Mouse (Mus musculus): ENCODE results near the gene Gm11111. TPM values are rescaled to one million over a fixed set of nuclear protein-coding genes. Genes with fewer than 3 reads are reported as not detected.

Gm11111 gene
- polyA plus RNA-seq, 1 experiment from 2014 or later, result not detected

- Histone ChIP-seq H3K4me3 (ENCODE audit: low read depth, low read length) (no peak overlapping the region), H3K9ac (ENCODE audit: low read length) (no peak overlapping the region), H3K27ac (ENCODE audit: low read depth, low read length) (no peak overlapping the region), H3K4me1 (replicated peaks; ENCODE audit: control insufficient read depth, insufficient read depth, low read length) (no peaks in the 10 kb centered on the region), H3K9me3 (ENCODE audit: control insufficient read depth, low read length) (no peaks in the 10 kb centered on the region), H3K4me2 (ENCODE audit: low read depth, low read length, severe bottlenecking) (no peak overlapping the region), H3K27me3 (ENCODE audit: control insufficient read depth, insufficient read depth, low read length) (no peaks in the 10 kb centered on the region), H3K36me3 (ENCODE audit: control insufficient read depth, insufficient read depth, low read length) (no peaks in the 10 kb centered on the region)
- DNase-seq (ENCODE audit: low spot score), result no peak
- 63% methylated on average over 7 of the region's 7 CpGs for WGBS
- no peak for ATAC-seq (replicated peaks; ENCODE audit: low FRiP score)
Observed at GRCm38 (mm10) chr5:98552811-98553601, 511 bp downstream of the Gm11111 start.

- Histone ChIP-seq H3K4me3 (ENCODE audit: low read depth, low read length) (no peak overlapping the region), H3K4me1 (replicated peaks; ENCODE audit: control insufficient read depth, insufficient read depth, low read length) (no peaks in the 10 kb centered on the region; the same call in 1 of the 2 replicates), H3K4me2 (ENCODE audit: low read depth, low read length, severe bottlenecking) (no peak overlapping the region), H3K9ac (ENCODE audit: low read length) (no peak overlapping the region), H3K9me3 (ENCODE audit: control insufficient read depth, low read length) (no peaks in the 10 kb centered on the region), H3K27me3 (ENCODE audit: control insufficient read depth, insufficient read depth, low read length) (no peaks in the 10 kb centered on the region), H3K27ac (ENCODE audit: low read depth, low read length) (no peak overlapping the region), H3K36me3 (ENCODE audit: control insufficient read depth, insufficient read depth, low read length) (no peaks in the 10 kb centered on the region)
- DNase-seq (ENCODE audit: low spot score), result no peak
- WGBS, result 45% methylated on average over 4 of the region's 4 CpGs
- ATAC-seq (replicated peaks; ENCODE audit: low FRiP score), result peak; percentile 47; the same call in 1 of the 2 replicates
Observed at GRCm38 (mm10) chr5:98561301-98561700, 8.8 kb downstream of the Gm11111 start.

GRCm38 (mm10) chr5:98562806-98563205, 10.3 kb downstream of the Gm11111 start:
- no peak overlapping the region for H3K9ac ChIP-seq (ENCODE audit: low read length)
- no peaks in the 10 kb centered on the region for H3K9me3 ChIP-seq (ENCODE audit: control insufficient read depth, low read length)
- no peak overlapping the region for H3K27ac ChIP-seq (ENCODE audit: low read depth, low read length)
- H3K27me3 ChIP-seq (ENCODE audit: control insufficient read depth, insufficient read depth, low read length), result no peaks in the 10 kb centered on the region
- no peak for ATAC-seq (replicated peaks; ENCODE audit: low FRiP score)
- no peak for DNase-seq (ENCODE audit: low spot score)
- H3K36me3 ChIP-seq (ENCODE audit: control insufficient read depth, insufficient read depth, low read length), result no peaks in the 10 kb centered on the region
- no peak overlapping the region for H3K4me3 ChIP-seq (ENCODE audit: low read depth, low read length)
- no peaks in the 10 kb centered on the region; the same call in 1 of the 2 replicates for H3K4me1 ChIP-seq (replicated peaks; ENCODE audit: control insufficient read depth, insufficient read depth, low read length)
- 92% methylated on average over 9 of the region's 9 CpGs for WGBS
- no peak overlapping the region for H3K4me2 ChIP-seq (ENCODE audit: low read depth, low read length, severe bottlenecking)

- Histone ChIP-seq H3K27ac (ENCODE audit: low read depth, low read length) (0 out of 2 replicates have a peak overlapping the region, but pooled peaks have one; percentile 41), H3K9ac (ENCODE audit: low read length) (no peak overlapping the region), H3K4me1 (replicated peaks; ENCODE audit: control insufficient read depth, insufficient read depth, low read length) (no peaks in the 10 kb centered on the region; the same call in 1 of the 2 replicates), H3K4me3 (ENCODE audit: low read depth, low read length) (no peak overlapping the region), H3K27me3 (ENCODE audit: control insufficient read depth, insufficient read depth, low read length) (no peaks in the 10 kb centered on the region), H3K9me3 (ENCODE audit: control insufficient read depth, low read length) (no peaks in the 10 kb centered on the region), H3K36me3 (ENCODE audit: control insufficient read depth, insufficient read depth, low read length) (no peaks in the 10 kb centered on the region), H3K4me2 (ENCODE audit: low read depth, low read length, severe bottlenecking) (no peak overlapping the region)
- ATAC-seq (replicated peaks; ENCODE audit: low FRiP score) (no peak), DNase-seq (ENCODE audit: low spot score) (peak; percentile 61)
- WGBS, result 44% methylated on average over 9 of the region's 9 CpGs
Observed at GRCm38 (mm10) chr5:98563801-98564200, 11.3 kb downstream of the Gm11111 start.

- peak overlapping the region; percentile 81 for H3K27ac ChIP-seq (ENCODE audit: low read depth, low read length)
- no peaks in the 10 kb centered on the region; the same call in 1 of the 2 replicates for H3K4me1 ChIP-seq (replicated peaks; ENCODE audit: control insufficient read depth, insufficient read depth, low read length)
Observed at GRCm38 (mm10) chr5:98566461-98567193, 14.1 kb downstream of the Gm11111 start.

GRCm38 (mm10) chr5:98568481-98568880, 16.0 kb downstream of the Gm11111 start:
- Histone ChIP-seq H3K4me3 (ENCODE audit: low read depth, low read length) (no peak overlapping the region), H3K4me2 (ENCODE audit: low read depth, low read length, severe bottlenecking) (no peak overlapping the region), H3K27me3 (ENCODE audit: control insufficient read depth, insufficient read depth, low read length) (no peaks in the 10 kb centered on the region), H3K27ac (ENCODE audit: low read depth, low read length) (no peak overlapping the region), H3K9me3 (ENCODE audit: control insufficient read depth, low read length) (no peaks in the 10 kb centered on the region), H3K4me1 (replicated peaks; ENCODE audit: control insufficient read depth, insufficient read depth, low read length) (no peaks in the 10 kb centered on the region; the same call in 1 of the 2 replicates), H3K9ac (ENCODE audit: low read length) (no peak overlapping the region), H3K36me3 (ENCODE audit: control insufficient read depth, insufficient read depth, low read length) (no peaks in the 10 kb centered on the region)
- DNase-seq (ENCODE audit: low spot score) (no peak), ATAC-seq (replicated peaks; ENCODE audit: low FRiP score) (no peak)
- WGBS, result 89% methylated on average over 4 of the region's 4 CpGs

More at GRCm38 (mm10) chr5:98566461-98567193, 14.1 kb downstream of the Gm11111 start:
- Histone ChIP-seq H3K9ac (ENCODE audit: low read length) (no peak overlapping the region), H3K27me3 (ENCODE audit: control insufficient read depth, insufficient read depth, low read length) (no peaks in the 10 kb centered on the region), H3K4me3 (ENCODE audit: low read depth, low read length) (no peak overlapping the region), H3K36me3 (ENCODE audit: control insufficient read depth, insufficient read depth, low read length) (no peaks in the 10 kb centered on the region), H3K9me3 (ENCODE audit: control insufficient read depth, low read length) (no peaks in the 10 kb centered on the region), H3K4me2 (ENCODE audit: low read depth, low read length, severe bottlenecking) (0 out of 2 replicates have a peak overlapping the region, but pooled peaks have one; percentile 18)
- DNase-seq (ENCODE audit: low spot score) (peak; percentile 80), ATAC-seq (replicated peaks; ENCODE audit: low FRiP score) (peak; percentile 89)
- WGBS, result 29% methylated on average over 6 of the region's 6 CpGs

- no peak overlapping the region for H3K27ac ChIP-seq (ENCODE audit: low read depth, low read length)
- DNase-seq (ENCODE audit: low spot score) (no peak), ATAC-seq (replicated peaks; ENCODE audit: low FRiP score) (no peak)
- H3K4me1 ChIP-seq (replicated peaks; ENCODE audit: control insufficient read depth, insufficient read depth, low read length), result no peaks in the 10 kb centered on the region; the same call in 1 of the 2 replicates
- H3K27me3 ChIP-seq (ENCODE audit: control insufficient read depth, insufficient read depth, low read length), result no peaks in the 10 kb centered on the region
- H3K4me2 ChIP-seq (ENCODE audit: low read depth, low read length, severe bottlenecking), result no peak overlapping the region
- H3K9ac ChIP-seq (ENCODE audit: low read length), result no peak overlapping the region
- 77% methylated on average over 3 of the region's 3 CpGs for WGBS
- no peaks in the 10 kb centered on the region for H3K36me3 ChIP-seq (ENCODE audit: control insufficient read depth, insufficient read depth, low read length)
- no peaks in the 10 kb centered on the region for H3K9me3 ChIP-seq (ENCODE audit: control insufficient read depth, low read length)
- H3K4me3 ChIP-seq (ENCODE audit: low read depth, low read length), result no peak overlapping the region
Observed at GRCm38 (mm10) chr5:98569029-98569513, 16.6 kb downstream of the Gm11111 start.

- no peaks in the 10 kb centered on the region for H3K36me3 ChIP-seq (ENCODE audit: control insufficient read depth, insufficient read depth, low read length)
- WGBS, result 76% methylated on average over 4 of the region's 4 CpGs
- no peaks in the 10 kb centered on the region for H3K9me3 ChIP-seq (ENCODE audit: control insufficient read depth, low read length)
- DNase-seq (ENCODE audit: low spot score) (no peak), ATAC-seq (replicated peaks; ENCODE audit: low FRiP score) (no peak)
- H3K4me1 ChIP-seq (replicated peaks; ENCODE audit: control insufficient read depth, insufficient read depth, low read length), result 0 out of 2 replicates have a peak, but pooled peaks cover 1% of the 10 kb centered on the region
- no peak overlapping the region for H3K9ac ChIP-seq (ENCODE audit: low read length)
- no peaks in the 10 kb centered on the region for H3K27me3 ChIP-seq (ENCODE audit: control insufficient read depth, insufficient read depth, low read length)
- no peak overlapping the region for H3K4me2 ChIP-seq (ENCODE audit: low read depth, low read length, severe bottlenecking)
- H3K4me3 ChIP-seq (ENCODE audit: low read depth, low read length), result no peak overlapping the region
- H3K27ac ChIP-seq (ENCODE audit: low read depth, low read length), result no peak overlapping the region
Observed at GRCm38 (mm10) chr5:98572392-98572791, 19.9 kb downstream of the Gm11111 start.

Measured in forebrain, embryonic 11.5 days (tissue).